Mouse (Mus musculus) ES-Bruce4 (cell line): ENCODE measurements around the gene 1810009A15Rik. TPM values are rescaled to one million over a fixed set of nuclear protein-coding genes. Genes with fewer than 3 reads are reported as not detected.
"Not testable (repeated sequence)": the region's sequence is repeated elsewhere in the genome, so short reads cannot be mapped to it uniquely, and the experiment has no call there.

ENCODE experiments used
- H3K27ac ChIP-seq: 2 replicates; pipeline ENCODE4 v1.5.1; 2012; ENCODE audit warnings: low read length, inconsistent platforms; ENCODE audit not compliant: insufficient read depth
- H3K27me3 ChIP-seq: 2 replicates; pipeline ENCODE4 v1.6.1; 2012; ENCODE audit warnings: mild to moderate bottlenecking, low read length, inconsistent platforms; ENCODE audit not compliant: control insufficient read depth, poor library complexity, insufficient read depth, severe bottlenecking
- H3K36me3 ChIP-seq: 2 replicates; pipeline ENCODE4 v1.6.1; 2012; ENCODE audit warnings: inconsistent platforms, mild to moderate bottlenecking, low read length, moderate library complexity; ENCODE audit not compliant: control insufficient read depth, poor library complexity, insufficient read depth, severe bottlenecking
- H3K4me1 ChIP-seq: one replicate; pipeline ENCODE4 v1.8.1; 2011; ENCODE audit warnings: low read length; ENCODE audit not compliant: control insufficient read depth, insufficient read depth
- H3K4me3 ChIP-seq: 2 replicates; pipeline ENCODE4 v1.5.1; 2011; ENCODE audit warnings: low read depth, mild to moderate bottlenecking, low read length
- H3K9ac ChIP-seq: 2 replicates; pipeline ENCODE4 v1.6.1; 2012; ENCODE audit warnings: low read depth, mild to moderate bottlenecking, inconsistent platforms; ENCODE audit not compliant: poor library complexity, severe bottlenecking
- H3K9me3 ChIP-seq: replicated peaks from 2 replicates; pipeline ENCODE4 v1.6.1; 2012; ENCODE audit warnings: mild to moderate bottlenecking, low read length, inconsistent platforms; ENCODE audit not compliant: control insufficient read depth, poor library complexity, insufficient read depth, severe bottlenecking
- CTCF ChIP-seq: IDR thresholded peaks from one replicate; pipeline ENCODE4 v1.8.1; 2011; ENCODE audit warnings: low read depth, low read length
- EP300 ChIP-seq: IDR thresholded peaks from 2 replicates; pipeline ENCODE4 v1.6.1; 2011; ENCODE audit warnings: low read depth, low read length; ENCODE audit not compliant: insufficient read depth
- POLR2A ChIP-seq: IDR thresholded peaks from one replicate; pipeline ENCODE4 v1.8.1; 2011; ENCODE audit warnings: low read length; ENCODE audit not compliant: insufficient read depth
- polyA plus RNA-seq: library from polyadenylated mRNA; stranded (reverse); fragments of >200 nt; gene quantifications from 2 replicates; pipeline ENCODE4 v1.2.4, GENCODE M21; 2011; ENCODE audit warnings: low read depth; ENCODE audit not compliant: missing spikeins, insufficient read depth, insufficient read length

Gene 1810009A15Rik
- polyA plus RNA-seq, 1 experiment: 162 TPM

GRCm38 (mm10) chr19:8886916-8887584 is 1.6 kb upstream of the 1810009A15Rik start:
- peak overlapping the region; percentile 98 for H3K4me3 ChIP-seq

GRCm38 (mm10) chr19:8887585-8888463 is 829 bp upstream of the 1810009A15Rik start:
- H3K27me3 ChIP-seq: no peaks in the 10 kb centered on the region
- H3K9ac ChIP-seq: peak overlapping the region; percentile 99
- peak overlapping the region; percentile 98 for H3K4me3 ChIP-seq
- TF ChIP-seq EP300 (no peak), POLR2A (peak; percentile 43), CTCF (no peak)
- peak overlapping the region; percentile 93 for H3K27ac ChIP-seq
- no peaks in the 10 kb centered on the region for H3K9me3 ChIP-seq
- peaks cover 29% of the 10 kb centered on the region for H3K36me3 ChIP-seq
- peaks cover 3% of the 10 kb centered on the region for H3K4me1 ChIP-seq

More at GRCm38 (mm10) chr19:8886916-8887584, 1.6 kb upstream of the 1810009A15Rik start:
- H3K27ac ChIP-seq: peak overlapping the region; percentile 93
- H3K9me3 ChIP-seq: no peaks in the 10 kb centered on the region
- peaks cover 29% of the 10 kb centered on the region for H3K36me3 ChIP-seq
- no peak for TF ChIP-seq POLR2A
- no peak for TF ChIP-seq EP300
- TF ChIP-seq CTCF: no peak
- H3K4me1 ChIP-seq: peaks cover 3% of the 10 kb centered on the region
- no peaks in the 10 kb centered on the region for H3K27me3 ChIP-seq
- peak overlapping the region; percentile 99 for H3K9ac ChIP-seq

GRCm38 (mm10) chr19:8892829-8893766 is 4.4 kb downstream of the 1810009A15Rik start, which contains the start of gene Ints5:
Gene Ints5 (plus strand): TSS chr19:8893005.
- peaks cover 1% of the 10 kb centered on the region for H3K4me1 ChIP-seq
- peak within 1 kb of the TSS; percentile 90 for H3K4me3 ChIP-seq
- peak; percentile 66 for TF ChIP-seq POLR2A
- TF ChIP-seq CTCF: no peak
- peak; percentile 63; the same call in 1 of the 2 replicates for TF ChIP-seq EP300
- no peaks in the 10 kb centered on the region for H3K9me3 ChIP-seq
- peak within 1 kb of the TSS; percentile 96 for H3K9ac ChIP-seq
- H3K27ac ChIP-seq: peak within 1 kb of the TSS; percentile 10
- peaks cover 36% of the 10 kb centered on the region for H3K36me3 ChIP-seq
- no peaks in the 10 kb centered on the region for H3K27me3 ChIP-seq

- Histone ChIP-seq H3K9me3 (no peaks in the 10 kb centered on the region), H3K9ac (no peak overlapping the region), H3K4me3 (no peak overlapping the region), H3K27me3 (no peaks in the 10 kb centered on the region), H3K4me1 (no peaks in the 10 kb centered on the region), H3K36me3 (peaks cover 26% of the 10 kb centered on the region), H3K27ac (no peak overlapping the region)
- TF ChIP-seq CTCF (no peak), EP300 (no peak)
These were observed 6.8 kb downstream of the 1810009A15Rik start for GRCm38 (mm10) chr19:8895397-8895960.

- H3K4me1 ChIP-seq, H3K27me3 ChIP-seq, H3K4me3 ChIP-seq, H3K27ac ChIP-seq, H3K9me3 ChIP-seq, H3K9ac ChIP-seq: not testable (repeated sequence)
- peaks cover 19% of the 10 kb centered on the region for H3K36me3 ChIP-seq
These were observed 7.6 kb downstream of the 1810009A15Rik start for GRCm38 (mm10) chr19:8896231-8896630.

- Histone ChIP-seq H3K4me3 (peak overlapping the region; percentile 28), H3K36me3 (peaks cover 21% of the 10 kb centered on the region), H3K9ac (peak overlapping the region; percentile 45), H3K27ac (peak overlapping the region; percentile 60)
- H3K9me3 ChIP-seq, H3K27me3 ChIP-seq, H3K4me1 ChIP-seq: not testable (repeated sequence)
These were observed 8.7 kb downstream of the 1810009A15Rik start for GRCm38 (mm10) chr19:8897211-8897864.
